Mouse (Mus musculus): ENCODE results near the gene Hist2h3b.
A peak's percentile ranks its signal among the peaks of the same experiment; 100 is the strongest.
"Not testable (repeated sequence)": the region's sequence is repeated elsewhere in the genome, so short reads cannot be mapped to it uniquely, and the experiment has no call there.

Hist2h3b gene

DNA sequence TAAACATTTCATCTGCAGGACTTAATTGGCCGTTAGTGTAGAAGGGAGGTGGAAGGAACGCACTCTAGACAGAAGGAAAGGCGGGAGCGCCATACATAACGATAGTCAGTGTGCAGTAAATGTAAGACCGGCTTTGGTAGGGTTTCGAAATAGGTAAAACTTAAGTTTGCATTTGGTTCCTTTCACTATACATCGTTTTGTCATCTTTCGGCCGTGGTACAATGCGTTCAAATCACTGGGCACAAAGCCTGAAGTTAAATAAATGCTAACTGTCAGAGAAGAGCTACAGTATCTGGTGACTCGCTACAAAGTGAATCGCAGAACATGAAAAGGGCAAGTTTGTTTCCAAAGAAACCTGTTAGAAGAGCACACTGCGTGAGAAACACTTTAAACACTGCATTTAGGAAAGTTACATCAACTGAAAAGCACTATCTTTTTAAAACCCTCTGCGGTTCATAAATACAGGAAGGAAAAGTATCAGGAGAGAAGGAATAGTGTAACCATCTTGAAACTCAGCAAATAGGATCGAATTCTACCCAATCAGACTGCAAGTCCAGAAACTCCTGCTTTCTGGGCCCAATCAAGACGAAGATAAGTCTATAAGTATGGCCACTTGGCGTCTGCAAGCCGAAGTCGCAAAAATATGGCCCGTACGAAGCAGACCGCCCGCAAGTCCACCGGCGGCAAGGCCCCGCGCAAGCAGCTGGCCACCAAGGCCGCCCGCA lies at the start of gene Hist2h3b:
Gene Hist2h3b, plus strand, starts transcription at position 604 of the 725 bp plus-strand sequence.
- peak; percentile 84 for DNase-seq

DNA sequence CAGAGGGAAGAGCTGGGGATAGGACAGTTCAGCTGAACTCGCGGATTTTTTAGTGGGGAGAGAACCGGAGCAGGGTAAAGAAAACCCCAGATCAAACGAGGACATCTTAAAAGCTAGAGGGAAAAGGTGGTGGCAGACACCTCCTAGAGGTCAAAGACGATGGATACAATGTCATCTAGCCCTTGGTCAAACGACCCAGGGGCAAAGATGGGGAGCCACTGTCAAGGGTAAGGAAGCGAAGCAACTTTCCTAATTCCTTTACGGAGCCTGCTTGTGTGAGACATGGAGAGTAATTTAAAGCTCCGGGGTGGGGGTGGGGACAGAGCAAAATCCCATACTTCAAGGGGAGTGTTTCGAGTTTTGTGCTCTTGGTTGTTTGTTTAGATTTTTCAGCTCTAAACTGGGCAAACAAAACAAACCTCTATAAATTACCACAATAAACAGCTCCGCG lies 49.2 kb upstream of the Hist2h3b start:
- peak; percentile 58 for DNase-seq

DNA sequence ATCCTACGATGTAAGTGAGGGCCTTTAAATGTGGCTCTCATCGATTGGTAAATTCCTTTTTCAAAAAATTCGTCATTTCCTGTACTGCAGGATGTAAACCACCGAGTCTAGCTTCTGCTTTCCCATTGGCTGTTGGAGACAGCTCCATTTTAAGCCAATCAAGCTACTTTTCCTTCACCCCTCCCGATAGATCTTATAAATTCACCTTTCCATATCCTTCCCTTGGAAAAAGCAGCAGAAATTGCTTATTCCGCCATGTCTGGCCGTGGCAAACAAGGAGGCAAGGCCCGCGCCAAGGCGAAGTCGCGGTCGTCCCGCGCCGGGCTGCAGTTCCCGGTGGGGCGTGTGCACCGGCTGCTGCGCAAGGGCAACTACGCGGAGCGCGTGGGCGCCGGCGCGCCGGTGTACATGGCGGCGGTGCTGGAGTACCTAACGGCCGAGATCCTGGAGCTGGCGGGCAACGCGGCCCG lies 48.8 kb upstream of the Hist2h3b start, which contains the start of the genes Bola1 and Hist2h2ab:
Gene Bola1, minus strand, starts transcription at position 49 of the 470 bp plus-strand sequence.
Gene Hist2h2ab, plus strand, starts transcription at position 205 of the 470 bp plus-strand sequence.
- peak; percentile 82 for DNase-seq

DNA sequence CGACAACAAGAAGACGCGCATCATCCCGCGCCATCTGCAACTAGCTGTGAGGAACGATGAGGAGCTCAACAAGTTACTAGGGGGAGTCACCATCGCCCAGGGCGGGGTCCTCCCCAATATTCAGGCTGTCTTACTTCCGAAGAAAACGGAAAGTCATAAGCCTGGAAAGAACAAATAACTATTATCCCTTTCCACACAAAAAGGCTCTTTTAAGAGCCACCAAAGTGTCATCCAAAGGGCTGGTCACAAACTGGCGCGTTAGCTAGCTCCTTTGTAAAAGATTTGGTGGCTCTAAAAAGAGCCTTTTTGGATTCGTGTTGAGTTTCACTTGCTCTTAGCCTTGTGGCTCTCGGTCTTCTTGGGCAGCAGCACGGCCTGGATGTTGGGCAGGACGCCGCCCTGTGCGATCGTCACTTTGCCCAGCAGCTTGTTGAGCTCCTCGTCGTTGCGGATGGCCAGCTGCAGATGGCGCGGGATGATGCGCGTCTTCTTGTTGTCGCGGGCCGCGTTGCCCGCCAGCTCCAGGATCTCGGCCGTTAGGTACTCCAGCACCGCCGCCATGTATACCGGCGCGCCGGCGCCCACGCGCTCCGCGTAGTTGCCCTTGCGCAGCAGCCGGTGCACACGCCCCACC lies 48.2 kb upstream of the Hist2h3b start:
- not testable (repeated sequence) for DNase-seq

DNA sequence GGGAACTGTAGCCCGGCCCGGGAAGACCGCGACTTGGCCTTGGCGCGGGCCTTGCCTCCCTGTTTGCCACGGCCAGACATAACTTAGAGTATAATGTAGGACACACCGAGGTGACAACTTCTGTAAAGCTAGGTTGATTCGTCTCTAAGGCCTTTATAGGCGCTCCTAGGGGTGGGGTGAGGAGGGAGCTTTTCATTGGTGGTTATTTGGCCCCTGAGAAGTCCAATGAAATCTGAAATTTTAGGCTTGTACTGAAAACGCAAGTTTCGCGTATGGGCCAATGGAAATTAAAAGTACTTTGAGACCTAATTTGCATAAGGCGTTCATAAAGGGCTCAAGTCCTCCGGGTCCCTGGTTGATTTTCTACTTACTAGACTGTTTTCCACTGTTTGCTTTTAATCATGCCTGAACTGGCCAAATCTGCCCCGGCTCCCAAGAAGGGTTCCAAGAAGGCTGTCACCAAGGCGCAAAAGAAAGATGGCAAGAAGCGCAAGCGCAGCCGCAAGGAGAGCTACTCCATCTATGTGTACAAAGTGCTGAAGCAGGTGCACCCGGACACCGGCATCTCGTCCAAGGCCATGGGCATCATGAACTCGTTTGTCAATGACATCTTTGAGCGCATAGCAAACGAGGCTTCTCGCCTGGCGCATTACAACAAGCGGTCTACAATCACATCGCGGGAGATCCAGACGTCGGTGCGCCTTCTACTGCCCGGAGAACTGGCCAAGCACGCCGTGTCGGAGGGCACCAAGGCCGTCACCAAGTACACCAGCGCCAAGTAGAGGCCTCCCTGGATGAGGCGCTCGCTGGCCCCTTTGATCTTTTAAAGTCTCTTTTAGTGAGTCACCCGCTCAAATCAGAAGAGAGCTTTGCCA lies 47.5 kb upstream of the Hist2h3b start, which contains the start of the genes Hist2h2ac and Hist2h2be:
Gene Hist2h2ac, minus strand, starts transcription at position 116 of the 875 bp plus-strand sequence.
Gene Hist2h2be, plus strand, starts transcription at position 355 of the 875 bp plus-strand sequence.
- peak; percentile 92 for DNase-seq

DNA sequence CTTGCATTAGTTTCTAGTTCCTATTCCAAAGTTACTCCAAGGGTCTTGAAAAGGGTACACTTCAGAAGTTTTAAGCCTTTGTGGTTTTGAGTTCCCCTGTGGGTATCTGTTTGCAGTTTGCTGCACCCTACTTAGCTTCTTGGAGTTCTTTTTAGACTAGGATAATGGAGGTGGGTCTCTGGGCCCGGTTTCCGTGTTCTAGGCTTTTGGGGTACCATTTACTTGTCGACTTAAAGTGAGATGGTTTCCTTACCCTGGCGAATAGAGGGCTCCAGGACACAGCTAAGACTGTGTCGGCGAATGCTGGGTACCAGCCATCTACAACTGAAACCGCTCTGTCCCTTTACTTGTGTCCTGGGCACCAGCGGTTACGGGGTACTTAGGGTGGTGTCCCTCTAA lies 46.8 kb upstream of the Hist2h3b start:
- peak; percentile 46 for DNase-seq

DNA sequence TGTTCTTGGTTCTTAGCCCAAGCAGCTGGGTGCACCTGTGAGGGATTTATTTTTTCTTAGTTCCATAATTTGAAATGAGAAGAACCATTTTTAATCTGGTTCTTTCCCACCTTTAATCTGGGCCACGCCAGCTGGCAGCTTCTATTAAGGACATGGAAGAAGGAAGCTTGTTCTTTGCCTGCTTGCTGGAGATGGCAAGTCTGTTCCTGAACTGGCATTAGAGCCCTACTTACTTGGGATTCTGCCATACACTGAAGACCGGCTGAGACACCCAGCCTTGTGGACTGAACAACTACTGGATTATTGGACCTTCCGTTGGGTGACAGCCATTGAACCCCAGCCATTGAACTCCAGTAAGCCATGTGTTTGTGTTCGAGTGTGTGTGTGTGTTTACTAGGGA lies 45.7 kb upstream of the Hist2h3b start:
- no peak for DNase-seq

DNA sequence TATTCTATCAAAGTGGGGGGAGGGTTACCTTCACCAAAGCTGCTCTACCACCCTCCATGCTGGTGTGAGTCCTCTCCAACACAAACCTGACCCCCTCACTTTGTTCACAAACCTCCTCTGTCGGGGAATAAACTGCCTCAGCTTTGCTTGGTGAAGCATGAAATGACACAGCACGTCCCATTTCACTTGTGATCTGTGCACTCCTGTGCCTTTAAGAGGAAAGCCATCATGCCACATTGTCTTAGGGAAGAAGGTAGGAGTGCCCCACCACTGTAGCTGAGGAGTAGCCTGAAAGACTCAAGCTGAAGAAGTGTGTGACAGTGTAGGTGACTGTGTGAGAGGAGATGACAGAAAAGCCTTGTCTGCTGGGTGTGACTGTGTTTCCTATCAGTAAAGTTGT lies 43.0 kb upstream of the Hist2h3b start:
- no peak for DNase-seq

DNA sequence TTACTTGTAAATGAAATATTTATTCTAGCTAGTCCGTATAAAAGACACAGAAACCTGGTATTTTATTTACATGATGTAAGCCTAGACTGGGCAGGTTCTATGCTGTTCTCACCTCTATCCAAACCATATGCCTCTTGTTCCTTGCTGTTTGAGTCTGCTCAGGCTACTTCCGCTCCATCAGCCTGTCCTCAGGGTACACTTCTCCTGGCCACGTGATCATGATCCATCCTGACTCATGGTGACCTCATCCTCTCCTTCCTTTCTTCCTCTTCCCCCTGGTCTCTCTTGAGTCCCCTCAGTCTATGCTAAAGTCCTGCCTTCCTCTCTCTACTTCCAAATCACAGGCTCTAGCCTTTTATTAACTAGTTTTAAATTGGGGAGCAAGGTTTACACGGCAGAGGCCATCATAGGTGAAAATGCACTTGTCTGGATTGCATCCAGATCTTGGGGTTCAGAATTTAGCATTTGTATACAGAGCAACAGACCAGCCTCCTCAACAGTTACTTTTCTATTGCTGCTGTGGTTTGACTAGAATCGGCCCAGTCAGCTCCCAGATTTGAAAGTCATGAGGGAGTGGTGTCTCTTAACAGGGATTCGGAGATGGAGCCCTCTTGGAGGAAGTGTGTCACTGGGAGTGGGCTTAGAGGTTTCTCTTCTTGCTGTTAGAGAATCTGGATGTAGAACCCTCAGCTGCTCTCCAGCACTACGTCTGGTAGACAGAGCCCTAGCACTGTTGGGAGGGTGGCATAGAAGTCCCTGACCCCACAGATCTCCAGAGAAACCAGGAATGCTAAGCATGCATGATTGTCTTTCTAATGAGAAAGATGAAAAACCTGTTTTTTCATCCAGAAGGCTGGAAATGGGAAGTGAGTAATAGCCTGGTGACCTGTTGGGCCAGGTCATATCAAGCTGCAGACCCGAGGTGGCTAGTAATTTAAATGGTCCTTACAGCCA lies 41.5 kb upstream of the Hist2h3b start:
- no peak for DNase-seq

DNA sequence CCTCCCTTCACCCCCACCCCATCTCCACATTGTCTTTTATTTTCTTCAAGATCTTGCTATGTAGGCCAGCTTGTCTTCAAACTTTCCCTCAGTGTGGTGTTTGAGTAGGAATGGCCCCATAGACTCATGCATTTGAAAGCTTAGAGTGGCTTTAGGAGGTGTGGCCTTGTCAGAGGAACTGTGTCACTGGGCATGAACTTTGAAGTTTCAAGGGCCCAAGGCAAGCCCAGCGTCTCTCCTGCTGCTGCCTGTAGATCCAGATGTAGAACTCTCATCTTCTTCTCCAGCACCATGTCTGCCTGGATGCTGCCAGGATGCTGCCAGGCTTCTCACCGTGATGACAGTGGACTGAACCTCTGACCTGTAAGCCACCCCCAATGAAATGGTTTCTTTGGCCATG lies 39.6 kb upstream of the Hist2h3b start:
- DNase-seq: no peak

DNA sequence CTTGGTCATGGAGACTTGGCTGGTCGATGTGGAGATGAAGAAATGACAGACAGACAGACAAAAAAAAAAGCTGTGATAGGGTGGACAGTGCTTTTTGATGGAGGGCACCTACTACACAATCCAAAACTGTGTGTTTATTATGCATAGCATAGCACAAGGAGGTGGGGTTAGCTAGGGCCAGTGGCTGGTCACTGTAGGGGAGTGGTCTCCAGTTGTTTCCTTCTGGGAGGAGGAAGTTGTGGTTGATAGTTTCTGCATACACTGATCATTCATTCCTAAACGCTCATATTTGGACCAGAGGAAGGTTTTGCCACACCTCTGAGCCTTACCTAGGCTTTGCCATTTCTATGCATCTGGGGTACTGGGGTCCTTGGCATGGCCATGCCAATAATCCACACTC lies 38.0 kb upstream of the Hist2h3b start:
- DNase-seq: no peak

DNA sequence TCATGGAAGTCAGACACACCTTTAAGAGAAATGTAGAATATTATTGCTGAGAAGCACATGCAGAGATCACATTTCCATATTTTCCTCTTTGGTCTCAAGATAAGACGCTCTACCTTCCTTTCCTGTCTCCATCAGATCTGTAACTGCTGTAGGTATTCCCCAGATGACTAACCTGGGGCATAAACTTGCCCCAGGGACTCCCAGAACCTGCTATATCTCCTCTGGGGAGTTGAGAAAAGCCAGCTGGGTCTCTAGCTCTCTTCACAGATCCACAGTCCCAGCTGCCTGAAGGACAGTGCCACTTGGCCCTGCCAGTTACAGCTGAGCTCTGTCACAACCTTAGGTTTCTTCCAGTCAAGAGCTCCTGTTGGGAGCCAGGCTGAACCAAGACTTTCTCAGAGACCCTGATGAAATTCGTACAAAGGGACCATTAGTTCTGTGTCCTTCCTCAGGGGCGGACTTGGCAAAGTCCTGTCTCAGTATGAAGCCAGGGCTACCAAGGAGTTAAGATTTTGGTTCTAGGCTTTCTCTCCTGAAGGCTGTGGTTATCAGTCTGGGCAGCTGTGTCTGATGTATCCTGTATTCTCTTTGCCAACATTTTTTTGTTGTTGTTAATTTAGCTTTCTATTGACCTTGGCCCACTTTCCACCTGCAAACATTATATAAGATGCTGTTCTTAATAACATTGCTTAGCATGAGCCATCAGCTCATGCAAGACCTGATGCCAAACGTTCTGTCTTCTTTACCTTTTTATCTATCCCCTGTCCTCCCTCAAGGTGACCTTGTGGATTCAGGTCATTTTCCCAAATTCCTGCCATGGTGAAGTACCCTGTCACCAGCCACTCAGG lies 37.3 kb upstream of the Hist2h3b start:
- DNase-seq: no peak

DNA sequence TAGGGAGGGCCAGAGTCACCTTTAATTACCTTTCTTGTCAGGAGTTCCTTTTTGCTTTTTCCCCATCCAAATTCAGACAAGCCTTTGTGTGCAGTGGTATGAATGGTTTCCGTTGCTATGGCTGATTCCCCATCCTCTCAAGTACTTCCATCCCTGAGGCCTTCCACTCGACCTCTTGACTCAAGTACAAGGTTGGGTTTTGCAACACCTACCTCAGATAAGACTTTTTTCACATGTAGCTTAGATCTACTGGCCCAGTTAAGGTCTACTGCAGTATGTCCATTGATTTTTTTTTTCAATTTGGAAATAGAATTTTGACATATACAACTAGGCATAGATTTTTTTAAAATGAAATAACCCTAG lies 36.7 kb upstream of the Hist2h3b start:
- DNase-seq: no peak

DNA sequence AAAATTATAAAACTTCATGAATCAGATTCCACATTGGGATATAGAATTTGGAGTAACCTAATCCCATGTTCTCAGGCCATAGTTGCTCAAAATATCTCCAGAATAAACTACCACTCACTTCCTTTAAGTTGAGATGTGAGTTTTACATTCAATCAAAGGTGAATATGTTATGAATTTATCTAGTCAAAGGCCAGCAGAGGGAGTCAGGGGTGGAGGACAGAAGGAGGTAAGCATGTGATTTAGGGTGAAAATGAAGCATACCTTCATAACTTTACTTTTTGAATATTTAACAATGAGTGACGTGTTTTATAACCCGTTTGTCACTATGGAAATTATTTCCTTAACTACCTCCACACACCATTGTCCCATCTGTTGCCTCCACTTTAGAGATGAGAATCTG lies 33.5 kb upstream of the Hist2h3b start:
- peak; percentile 50 for DNase-seq

DNA sequence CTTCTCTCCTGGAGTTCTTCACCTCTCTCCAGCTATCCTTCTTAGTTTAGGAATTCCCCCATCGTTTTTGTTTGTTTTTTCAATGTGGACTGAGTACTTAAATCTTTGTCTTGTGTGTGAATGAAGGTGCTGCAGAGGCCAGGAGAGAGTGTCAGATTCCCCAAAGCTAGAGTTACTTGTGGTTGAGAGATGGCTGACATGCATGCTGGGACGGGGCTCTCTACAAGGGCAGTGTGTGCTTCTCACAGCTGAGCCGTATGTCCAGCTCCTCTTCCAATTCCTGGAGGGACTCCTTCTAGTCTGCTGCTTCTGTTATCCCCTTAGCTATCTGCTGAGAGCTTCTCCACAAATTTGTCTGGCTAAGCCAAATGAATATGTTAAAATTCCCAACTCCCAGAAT lies 32.6 kb upstream of the Hist2h3b start:
- DNase-seq: no peak

DNA sequence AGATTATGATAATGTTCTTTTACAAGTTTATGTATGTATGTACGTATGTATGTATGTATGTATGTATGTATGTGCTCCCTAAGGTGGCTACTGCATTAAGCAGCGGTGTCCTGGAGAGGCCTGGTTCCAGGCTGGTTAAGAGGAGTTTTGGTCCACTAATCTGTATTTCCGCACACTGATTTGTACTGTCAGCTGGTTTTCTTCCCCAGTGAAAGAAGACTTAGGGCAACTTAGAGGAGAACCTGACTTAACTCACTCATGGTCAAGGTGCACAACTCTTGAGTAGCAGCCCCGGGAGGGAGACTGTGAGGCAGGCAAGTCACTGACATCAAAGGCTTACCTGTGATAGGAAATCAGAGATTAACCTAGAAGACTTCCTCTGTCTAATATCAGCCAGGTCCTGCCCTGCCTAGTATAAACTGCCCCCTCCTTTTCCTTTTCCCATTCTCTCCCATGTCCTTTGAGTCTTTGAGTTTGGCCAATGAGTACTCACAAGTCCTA lies 31.6 kb upstream of the Hist2h3b start:
- DNase-seq: no peak

DNA sequence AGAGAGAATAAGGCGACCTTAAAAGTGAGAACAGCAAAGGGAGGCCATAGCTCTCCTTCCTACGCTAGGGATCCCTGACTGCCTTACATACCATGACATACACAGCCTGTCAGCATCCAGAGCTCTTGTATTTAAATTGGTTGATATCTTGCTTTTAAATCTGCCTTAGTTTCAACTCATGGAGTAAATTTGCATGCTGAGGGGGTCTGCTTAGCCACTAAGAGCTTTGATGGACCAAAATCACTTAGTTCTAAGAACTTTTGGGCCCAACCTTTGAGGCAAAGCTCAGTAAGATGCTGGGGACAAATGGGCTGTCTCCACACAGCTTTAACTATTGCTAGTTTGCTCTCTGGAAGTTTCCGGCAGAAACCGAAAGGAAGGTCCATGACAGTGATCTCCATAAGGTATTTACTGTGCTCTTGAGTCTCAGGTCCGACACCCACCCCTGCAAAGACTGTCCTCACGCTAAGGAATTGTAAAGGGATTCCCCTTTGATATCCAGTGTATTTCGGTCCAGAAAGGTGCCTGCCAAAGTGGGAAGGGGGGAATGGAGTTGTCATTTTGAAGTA lies 31.0 kb upstream of the Hist2h3b start:
- DNase-seq: no peak

DNA sequence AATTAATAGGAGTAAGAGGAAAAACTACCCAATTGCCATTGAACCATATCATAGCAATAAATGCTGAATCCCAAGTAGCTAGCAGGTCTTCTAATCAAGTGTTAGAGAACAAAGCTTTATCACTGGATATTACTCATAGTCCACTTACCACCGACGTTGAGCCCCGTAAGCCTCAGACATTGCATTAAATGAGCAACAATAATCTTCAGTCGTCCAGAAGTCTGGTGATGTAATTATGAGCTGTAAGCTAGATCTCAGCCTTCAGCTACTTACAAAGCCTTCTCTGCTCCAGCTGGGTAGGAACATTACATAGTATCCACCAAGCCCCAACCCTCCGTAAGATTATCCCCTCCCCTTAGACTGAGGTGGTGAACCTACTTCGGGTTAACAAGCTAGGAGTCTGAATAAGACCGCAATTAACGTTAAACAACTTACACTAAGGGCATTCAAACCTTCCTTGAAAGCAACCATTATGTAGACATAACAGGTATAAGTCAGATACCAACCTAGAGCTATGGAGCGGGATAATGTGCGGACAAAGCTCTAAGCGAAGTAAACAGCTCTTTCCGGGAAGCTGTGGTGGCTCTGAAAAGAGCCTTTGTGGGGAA lies 30.4 kb upstream of the Hist2h3b start:
- DNase-seq: no peak

DNA sequence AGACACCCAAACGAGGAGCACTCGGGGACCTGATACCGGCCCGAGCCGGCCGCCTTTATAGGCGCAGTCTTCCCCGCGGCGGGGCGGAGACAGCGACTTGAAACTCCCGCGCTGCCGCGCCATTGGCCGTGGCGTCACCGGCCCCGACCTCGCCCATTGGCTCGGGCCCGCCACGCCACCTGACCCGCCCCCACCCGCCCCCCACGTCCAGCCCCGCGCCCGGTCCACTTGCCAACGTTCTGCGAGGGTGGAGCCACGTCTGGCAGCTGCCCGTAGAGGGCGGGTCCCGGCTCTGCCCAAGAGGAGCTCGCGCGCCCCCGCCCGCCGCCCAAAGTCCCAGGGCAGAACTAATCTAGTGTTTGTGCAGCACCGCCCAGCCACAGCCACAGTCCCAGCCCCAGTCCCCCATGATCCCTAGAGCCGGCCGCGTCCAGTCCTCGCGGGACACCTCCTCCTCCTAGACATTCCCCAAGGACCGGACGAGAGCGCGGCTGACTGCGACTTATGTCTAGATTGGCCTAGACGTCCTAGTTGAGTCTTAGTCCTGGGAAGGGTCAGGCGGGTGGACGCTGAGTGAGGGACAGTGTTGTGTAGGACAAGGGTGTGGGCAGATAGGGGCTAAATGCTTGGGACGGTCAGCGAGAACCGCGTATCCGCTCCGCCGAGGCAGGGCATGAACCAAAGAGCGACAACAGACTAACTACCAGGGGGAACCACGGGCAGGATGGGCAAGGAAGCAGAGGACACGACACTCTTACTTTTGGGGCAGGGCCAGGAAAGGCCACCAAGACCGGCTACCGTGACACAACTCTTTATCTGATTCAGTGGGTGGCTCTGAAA lies 29.3 kb upstream of the Hist2h3b start, which contains the start of gene Hist2h3c2:
Gene Hist2h3c2, minus strand, starts transcription at position 174 of the 840 bp plus-strand sequence.
- peak; percentile 53 for DNase-seq
